Mouse (Mus musculus): ENCODE data around the gene Ephb2. TPM values are rescaled to one million over a fixed set of nuclear protein-coding genes. Genes with fewer than 3 reads are reported as not detected.

Ephb2 gene
- polyA plus RNA-seq, 1 experiment, result 0.49 TPM

DNA sequence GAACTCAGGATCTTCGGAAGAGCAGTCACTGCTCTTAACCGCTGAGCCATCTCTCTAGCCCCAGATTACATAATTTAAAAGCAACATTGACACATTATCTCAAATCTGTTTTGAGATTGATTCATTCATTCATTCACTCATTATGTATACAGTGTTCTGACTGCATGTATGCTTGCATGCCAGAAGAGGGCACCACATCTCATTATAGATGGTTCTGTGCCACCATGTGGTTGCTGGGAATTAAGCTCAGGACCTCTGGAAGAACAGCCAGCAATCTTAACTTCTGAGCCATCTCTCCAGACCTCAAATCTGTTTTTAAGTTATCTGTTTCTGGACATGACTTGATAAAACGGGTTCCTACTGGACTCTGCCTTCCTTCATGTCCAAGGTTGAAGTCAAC is 235.9 kb downstream of the Ephb2 start:
- Histone ChIP-seq H3K4me1 (ENCODE audit: control insufficient read depth, insufficient read depth, low read length) (peaks cover 4% of the 10 kb centered on the region), H3K4me3 (ENCODE audit: control insufficient read depth, low read depth, low read length) (no peak overlapping the region), H3K27me3 (ENCODE audit: control insufficient read depth, insufficient read depth, low read length) (no peaks in the 10 kb centered on the region), H3K27ac (ENCODE audit: control insufficient read depth, insufficient read depth, low read depth, low read length) (no peak overlapping the region), H3K36me3 (ENCODE audit: control insufficient read depth, insufficient read depth, low read length) (no peaks in the 10 kb centered on the region)
- TF ChIP-seq CTCF (IDR thresholded peaks at IDR 0.05; ENCODE audit: control insufficient read depth, insufficient read depth, insufficient replicate concordance, low read depth, low read length) (no peak), POLR2A (IDR thresholded peaks at IDR 0.05; ENCODE audit: control insufficient read depth, low read depth, low read length) (no peak)

DNA sequence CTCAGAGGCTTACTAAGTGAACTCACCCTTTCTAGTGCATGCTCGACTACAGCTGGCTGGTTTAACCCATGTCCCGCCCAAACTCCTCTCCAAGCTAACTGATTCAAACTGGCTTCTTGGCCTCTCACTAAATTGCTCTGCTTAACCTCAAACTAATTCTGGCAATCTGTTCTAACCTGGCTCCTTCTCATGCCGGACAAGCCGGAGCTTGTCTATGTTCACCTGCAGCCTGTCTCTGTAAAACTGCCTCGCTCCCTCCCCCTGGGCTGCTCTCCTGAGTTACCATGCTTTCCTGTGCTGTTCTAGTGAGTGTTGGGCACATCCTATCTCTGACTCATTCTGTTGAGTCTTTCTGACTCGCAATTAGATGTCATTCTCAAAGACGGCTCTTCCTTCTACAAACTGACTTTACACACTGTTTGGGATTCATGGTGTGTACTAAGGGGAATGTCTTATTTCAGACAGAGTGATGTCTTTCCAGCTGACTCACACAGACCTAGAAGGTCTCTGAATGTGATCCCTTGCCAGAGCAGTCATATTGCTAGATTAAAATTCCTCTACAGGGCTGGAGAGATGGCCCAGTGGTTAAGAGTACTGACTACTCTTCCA is 237.4 kb downstream of the Ephb2 start:
- Histone ChIP-seq H3K27me3 (ENCODE audit: control insufficient read depth, insufficient read depth, low read length) (no peaks in the 10 kb centered on the region), H3K4me3 (ENCODE audit: control insufficient read depth, low read depth, low read length) (no peak overlapping the region), H3K4me1 (ENCODE audit: control insufficient read depth, insufficient read depth, low read length) (peaks cover 4% of the 10 kb centered on the region), H3K27ac (ENCODE audit: control insufficient read depth, insufficient read depth, low read depth, low read length) (no peak overlapping the region), H3K36me3 (ENCODE audit: control insufficient read depth, insufficient read depth, low read length) (no peaks in the 10 kb centered on the region)
- TF ChIP-seq POLR2A (IDR thresholded peaks at IDR 0.05; ENCODE audit: control insufficient read depth, low read depth, low read length), result no peak
- TF ChIP-seq CTCF (IDR thresholded peaks at IDR 0.05; ENCODE audit: control insufficient read depth, insufficient read depth, insufficient replicate concordance, low read depth, low read length), result no peak

Other genes starting within 250 kb of the Ephb2 start
- 43.3 and 46.7 TPM in 2 replicates for gene Kdm1a, start 233.3 kb downstream of the Ephb2 start, polyA plus RNA-seq (2012; rRNA removed)
- gene Tex46, start 225.6 kb downstream of the Ephb2 start, polyA plus RNA-seq (2012; rRNA removed), result 55.4 and 68.3 TPM in 2 replicates
- 0.20 and 0.47 TPM in 2 replicates for gene Lactbl1, start 213.4 kb downstream of the Ephb2 start, polyA plus RNA-seq (2012; rRNA removed)
- gene C1qb, start 50.2 kb upstream of the Ephb2 start, polyA plus RNA-seq (2012; rRNA removed), result 18.9 and 20.5 TPM in 2 replicates
- gene C1qc, start 57.1 kb upstream of the Ephb2 start, polyA plus RNA-seq (2012; rRNA removed), result 8.9 and 10.9 TPM in 2 replicates
- 5.2 and 6.7 TPM in 2 replicates for gene C1qa, start 62.8 kb upstream of the Ephb2 start, polyA plus RNA-seq (2012; rRNA removed)
- gene Epha8, start 120.8 kb upstream of the Ephb2 start, polyA plus RNA-seq (2012; rRNA removed), result 2.0 and 2.1 TPM in 2 replicates
- gene Zbtb40, start 212.8 kb upstream of the Ephb2 start, polyA plus RNA-seq (2012; rRNA removed), result 7.7 and 8.0 TPM in 2 replicates

All from testis, adult 2 months (tissue).